Mouse (Mus musculus): ENCODE results near the gene Vax1.

GRCm38 (mm10) chr19:59164111-59164510, 5.7 kb downstream of the Vax1 start:
- TF ChIP-seq CTCF (IDR thresholded peaks at IDR 0.05; ENCODE audit: control insufficient read depth, insufficient read depth, insufficient replicate concordance, low read depth, low read length) (no peak), POLR2A (IDR thresholded peaks at IDR 0.05; ENCODE audit: control insufficient read depth, low read depth, low read length) (no peak)
